Mouse (Mus musculus): Measurements from ENCODE around the gene Gm10337. TPM values are rescaled to one million over a fixed set of nuclear protein-coding genes. Genes with fewer than 3 reads are reported as not detected.
A peak's percentile ranks its signal among the peaks of the same experiment; 100 is the strongest.

Gm10337 gene
- polyA plus RNA-seq, 1 experiment from 2014 or later: not detected

- Histone ChIP-seq H3K79me2 (ENCODE audit: inconsistent target) (peaks cover 57% of the 10 kb centered on the region), H3K4me3 (ENCODE audit: inconsistent target) (peak overlapping the region; percentile 62), H3K27ac (peak overlapping the region; percentile 52), H3K36me3 (ENCODE audit: inconsistent target) (peaks cover 39% of the 10 kb centered on the region)
Measured at GRCm38 (mm10) chr15:102471727-102472126, 31.8 kb upstream of the Gm10337 start.

- WGBS (ENCODE audit: missing documents): 100% methylated on average over 2 of the region's 2 CpGs
- H3K4me3 ChIP-seq (ENCODE audit: inconsistent target): no peak overlapping the region
- H3K79me2 ChIP-seq (ENCODE audit: inconsistent target): peaks cover 72% of the 10 kb centered on the region
- peaks cover 46% of the 10 kb centered on the region for H3K36me3 ChIP-seq (ENCODE audit: inconsistent target)
- no peak overlapping the region for H3K27ac ChIP-seq
Measured at GRCm38 (mm10) chr15:102473246-102473645, 30.3 kb upstream of the Gm10337 start.

- 89% methylated on average over 2 of the region's 2 CpGs for WGBS (ENCODE audit: missing documents)
- H3K36me3 ChIP-seq (ENCODE audit: inconsistent target): peaks cover 50% of the 10 kb centered on the region
- H3K4me3 ChIP-seq (ENCODE audit: inconsistent target): no peak overlapping the region
- no peak overlapping the region for H3K27ac ChIP-seq
- peaks cover 85% of the 10 kb centered on the region for H3K79me2 ChIP-seq (ENCODE audit: inconsistent target)
Measured at GRCm38 (mm10) chr15:102474520-102474919, 29.0 kb upstream of the Gm10337 start.

GRCm38 (mm10) chr15:102483136-102483535 lies 20.4 kb upstream of the Gm10337 start:
- peaks cover 100% of the 10 kb centered on the region for H3K79me2 ChIP-seq (ENCODE audit: inconsistent target)
- H3K27ac ChIP-seq: no peak overlapping the region
- peaks cover 79% of the 10 kb centered on the region for H3K36me3 ChIP-seq (ENCODE audit: inconsistent target)
- 96% methylated on average over 3 of the region's 3 CpGs for WGBS (ENCODE audit: missing documents)
- H3K4me3 ChIP-seq (ENCODE audit: inconsistent target): no peak overlapping the region

DNA sequence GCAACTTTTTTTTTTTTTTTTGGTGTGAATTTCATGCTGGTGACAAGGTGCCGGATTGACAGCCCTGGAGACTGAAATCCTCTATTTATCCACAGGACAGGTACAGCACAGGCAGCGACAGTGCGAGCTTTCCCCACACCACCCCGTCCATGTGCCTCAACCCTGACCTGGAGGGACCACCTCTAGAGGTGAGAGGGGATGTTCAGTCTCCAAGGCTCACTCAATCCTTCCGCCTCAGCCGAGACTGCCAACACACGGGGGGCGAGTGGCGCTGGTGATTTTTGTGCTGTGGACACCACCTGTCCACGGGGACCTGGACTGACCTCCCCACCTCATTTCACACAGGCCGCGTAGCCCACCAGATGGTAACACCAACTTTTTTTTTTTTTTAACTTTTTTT lies 17.7 kb upstream of the Gm10337 start:
- no peak overlapping the region for H3K4me3 ChIP-seq (ENCODE audit: inconsistent target)
- WGBS (ENCODE audit: missing documents): 97% methylated on average over 9 of the region's 12 CpGs
- peaks cover 92% of the 10 kb centered on the region for H3K36me3 ChIP-seq (ENCODE audit: inconsistent target)
- H3K27ac ChIP-seq: no peak overlapping the region
- H3K79me2 ChIP-seq (ENCODE audit: inconsistent target): peaks cover 90% of the 10 kb centered on the region

DNA sequence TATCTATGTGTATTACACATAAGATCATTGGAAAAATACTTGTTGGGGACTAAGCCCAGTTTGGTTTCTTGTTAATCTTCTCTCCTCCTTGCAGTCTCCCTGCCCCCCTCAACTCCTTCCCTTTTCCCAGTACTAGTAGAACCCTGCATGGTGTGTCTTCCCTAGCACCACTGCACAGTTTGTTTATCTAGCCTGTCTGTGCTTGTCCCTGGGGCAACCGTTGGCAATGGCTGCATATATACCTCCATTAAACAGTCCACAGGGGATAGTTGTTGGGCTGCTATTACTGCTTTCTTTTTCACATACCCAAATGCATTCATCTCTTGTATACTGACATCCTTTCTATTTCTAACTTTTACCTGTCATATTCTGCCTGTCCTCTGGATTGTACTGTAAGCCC lies 15.9 kb upstream of the Gm10337 start:
- Histone ChIP-seq H3K4me3 (ENCODE audit: inconsistent target) (no peak overlapping the region), H3K27ac (no peak overlapping the region), H3K79me2 (ENCODE audit: inconsistent target) (peaks cover 90% of the 10 kb centered on the region), H3K36me3 (ENCODE audit: inconsistent target) (peaks cover 99% of the 10 kb centered on the region)
- WGBS (ENCODE audit: missing documents): 94% methylated on average over 1 of the region's 1 CpGs

- Histone ChIP-seq H3K36me3 (ENCODE audit: inconsistent target) (peaks cover 86% of the 10 kb centered on the region), H3K27ac (no peak overlapping the region), H3K4me3 (ENCODE audit: inconsistent target) (no peak overlapping the region), H3K79me2 (ENCODE audit: inconsistent target) (peaks cover 43% of the 10 kb centered on the region)
- WGBS (ENCODE audit: missing documents): 93% methylated on average over 3 of the region's 3 CpGs
Measured at GRCm38 (mm10) chr15:102498322-102498721, 5.2 kb upstream of the Gm10337 start.

DNA sequence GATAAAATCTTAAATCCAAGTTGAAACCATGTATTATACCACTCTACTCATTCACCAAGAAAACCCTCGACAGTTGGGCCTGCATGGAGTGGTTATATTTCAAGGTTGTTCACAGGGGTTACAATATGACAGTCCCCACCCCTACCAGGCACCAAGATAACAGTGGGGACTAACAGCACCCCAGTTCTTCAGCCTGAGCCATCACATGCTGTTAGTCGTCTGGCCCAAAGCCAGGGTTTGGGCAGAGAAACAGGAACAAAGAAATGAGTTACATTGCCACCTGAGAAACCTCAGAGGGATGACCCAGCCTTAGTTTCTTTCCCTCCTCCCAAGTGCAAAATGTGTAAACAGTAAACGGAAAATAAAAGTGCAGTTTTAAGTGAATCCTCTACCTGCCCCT lies 4.2 kb upstream of the Gm10337 start:
- H3K36me3 ChIP-seq (ENCODE audit: inconsistent target): peaks cover 85% of the 10 kb centered on the region
- peaks cover 33% of the 10 kb centered on the region for H3K79me2 ChIP-seq (ENCODE audit: inconsistent target)
- no peak overlapping the region for H3K4me3 ChIP-seq (ENCODE audit: inconsistent target)
- 41% methylated on average over 3 of the region's 3 CpGs for WGBS (ENCODE audit: missing documents)
- H3K27ac ChIP-seq: no peak overlapping the region

DNA sequence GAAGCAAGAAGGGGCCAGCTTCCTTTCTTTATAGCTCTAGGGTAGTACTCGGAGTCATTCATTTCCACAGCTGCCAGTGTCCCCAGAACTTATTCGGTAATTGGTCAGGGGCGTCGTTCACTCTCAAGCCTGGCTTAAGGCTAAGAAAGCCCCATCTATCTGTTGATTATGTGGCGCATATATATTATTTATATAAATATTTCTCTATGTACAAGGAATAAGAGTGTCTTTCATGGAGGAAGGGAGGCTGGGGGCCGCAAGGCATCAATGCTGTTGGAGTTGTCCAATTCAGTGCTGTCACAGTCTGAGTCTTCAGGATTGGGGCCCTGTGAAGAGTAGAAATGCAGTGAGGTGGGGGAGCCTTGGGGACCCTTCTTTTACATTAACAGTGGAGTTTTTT lies 3.7 kb upstream of the Gm10337 start:
- WGBS (ENCODE audit: missing documents): 81% methylated on average over 6 of the region's 6 CpGs
- Histone ChIP-seq H3K27ac (no peak overlapping the region), H3K4me3 (ENCODE audit: inconsistent target) (no peak overlapping the region), H3K36me3 (ENCODE audit: inconsistent target) (peaks cover 82% of the 10 kb centered on the region), H3K79me2 (ENCODE audit: inconsistent target) (peaks cover 28% of the 10 kb centered on the region)

DNA sequence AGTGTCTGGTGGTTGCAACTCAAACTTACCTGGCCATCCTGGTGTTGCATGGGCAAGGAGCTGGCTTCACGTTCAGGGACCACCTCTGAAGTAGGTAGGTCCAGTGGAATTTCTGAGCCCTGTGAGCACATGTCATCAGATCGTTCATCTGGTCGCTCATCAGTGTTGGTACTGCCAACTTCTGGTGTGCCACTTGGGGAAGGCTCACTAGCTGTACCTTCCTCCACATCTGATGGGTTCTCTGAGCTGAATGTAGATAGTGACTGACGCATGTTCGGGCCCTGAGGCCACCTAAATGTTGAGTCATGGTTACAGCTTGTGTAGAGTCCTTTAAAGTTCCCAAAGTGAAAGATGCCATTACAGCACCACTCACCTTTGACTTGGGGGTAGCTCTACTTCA lies 3.0 kb upstream of the Gm10337 start:
- Histone ChIP-seq H3K79me2 (ENCODE audit: inconsistent target) (peaks cover 25% of the 10 kb centered on the region), H3K36me3 (ENCODE audit: inconsistent target) (peaks cover 76% of the 10 kb centered on the region), H3K4me3 (ENCODE audit: inconsistent target) (no peak overlapping the region), H3K27ac (no peak overlapping the region)
- WGBS (ENCODE audit: missing documents): 94% methylated on average over 5 of the region's 5 CpGs

- peaks cover 18% of the 10 kb centered on the region for H3K79me2 ChIP-seq (ENCODE audit: inconsistent target)
Measured at GRCm38 (mm10) chr15:102501084-102501814, 2.3 kb upstream of the Gm10337 start.

GRCm38 (mm10) chr15:102502254-102502840 lies 1.2 kb upstream of the Gm10337 start:
- no peak overlapping the region for H3K4me3 ChIP-seq (ENCODE audit: inconsistent target)
- 91% methylated on average over 9 of the region's 9 CpGs for WGBS (ENCODE audit: missing documents)
- H3K36me3 ChIP-seq (ENCODE audit: inconsistent target): peaks cover 65% of the 10 kb centered on the region
- no peak overlapping the region for H3K27ac ChIP-seq
- peaks cover 7% of the 10 kb centered on the region; the same call in 1 of the 2 replicates for H3K79me2 ChIP-seq (ENCODE audit: inconsistent target)

More at GRCm38 (mm10) chr15:102501084-102501814, 2.3 kb upstream of the Gm10337 start:
- WGBS (ENCODE audit: missing documents): 96% methylated on average over 19 of the region's 19 CpGs
- Histone ChIP-seq H3K36me3 (ENCODE audit: inconsistent target) (peaks cover 70% of the 10 kb centered on the region), H3K4me3 (ENCODE audit: inconsistent target) (no peak overlapping the region), H3K27ac (no peak overlapping the region)

DNA sequence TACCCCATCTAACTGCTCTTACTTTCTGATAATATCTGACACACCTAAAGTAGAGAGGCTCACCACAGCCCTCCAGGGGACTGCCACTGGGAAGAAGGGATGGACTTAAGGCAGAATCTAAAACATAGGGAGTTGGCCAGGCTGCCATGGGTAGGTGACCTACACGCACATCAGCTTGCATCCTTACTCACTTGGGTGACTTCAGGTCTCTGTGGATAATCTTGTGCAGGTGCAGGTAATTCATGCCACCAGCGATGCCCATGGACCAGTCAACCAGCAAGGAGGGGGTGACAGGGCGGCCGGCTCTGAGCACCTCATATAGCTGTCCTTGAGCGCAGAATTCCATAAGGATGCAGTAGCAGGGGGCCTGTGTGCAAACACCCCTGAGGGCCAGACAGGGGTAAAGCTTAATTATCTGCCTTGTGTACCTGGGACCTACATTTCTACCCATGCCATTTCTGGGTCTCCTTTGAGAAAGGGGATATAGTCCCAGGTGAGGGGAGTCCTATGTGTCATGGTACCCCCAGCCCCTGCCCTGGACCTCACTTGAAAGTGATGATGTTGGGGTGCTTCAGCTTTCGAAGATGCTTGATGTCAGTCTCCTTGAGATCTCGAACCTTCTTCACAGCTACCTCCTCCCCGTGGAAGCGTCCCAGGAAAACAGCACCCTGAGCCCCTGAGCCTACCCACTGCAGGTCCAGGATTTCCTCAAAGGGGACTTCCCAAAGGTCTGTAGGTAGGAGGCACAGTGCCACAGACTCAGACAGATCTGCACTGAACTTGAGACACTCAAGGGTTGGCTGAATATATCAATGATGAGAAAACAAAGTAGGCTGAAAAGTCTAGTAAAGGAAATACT lies 631 bp downstream of the Gm10337 start:
- WGBS (ENCODE audit: missing documents): 93% methylated on average over 9 of the region's 9 CpGs
- no peak overlapping the region for H3K4me3 ChIP-seq (ENCODE audit: inconsistent target)
- H3K27ac ChIP-seq: no peak overlapping the region
- peaks cover 15% of the 10 kb centered on the region for H3K79me2 ChIP-seq (ENCODE audit: inconsistent target)
- peaks cover 52% of the 10 kb centered on the region for H3K36me3 ChIP-seq (ENCODE audit: inconsistent target)

DNA sequence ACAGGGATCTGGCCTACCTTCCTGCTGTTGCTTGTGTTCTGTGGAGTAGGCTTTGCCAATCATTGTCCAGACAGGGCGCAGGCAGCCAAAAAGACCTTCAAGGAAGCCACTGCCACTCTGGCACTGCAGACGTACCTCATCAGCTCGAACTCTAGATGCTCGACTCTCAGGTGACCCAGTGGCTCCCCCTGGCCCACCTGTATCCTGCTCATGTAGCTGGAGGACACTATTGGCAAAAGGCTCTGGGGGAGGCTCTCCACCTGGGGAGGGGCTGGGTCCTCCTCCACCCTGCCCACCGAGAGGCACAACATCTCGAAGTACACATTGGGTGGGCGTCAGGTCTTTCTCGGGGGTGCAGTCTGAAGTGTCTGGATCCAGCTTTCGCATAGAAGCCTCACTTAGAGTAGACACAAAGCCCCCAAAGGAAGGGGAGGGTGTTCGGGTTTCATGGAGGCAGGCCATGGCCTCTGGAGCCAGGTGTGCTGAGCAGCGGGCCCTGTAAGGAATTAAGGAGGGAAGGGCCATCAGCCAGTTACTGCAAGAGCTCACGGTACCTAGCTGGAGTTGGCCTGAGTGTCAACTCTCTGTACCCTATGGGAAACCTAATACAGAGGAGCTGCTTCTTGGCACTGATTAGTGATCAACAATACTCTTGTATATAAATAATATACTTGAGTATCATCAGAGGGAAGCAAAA lies 1.7 kb downstream of the Gm10337 start:
- peaks cover 22% of the 10 kb centered on the region for H3K79me2 ChIP-seq (ENCODE audit: inconsistent target)
- H3K4me3 ChIP-seq (ENCODE audit: inconsistent target): no peak overlapping the region
- H3K36me3 ChIP-seq (ENCODE audit: inconsistent target): peaks cover 41% of the 10 kb centered on the region
- H3K27ac ChIP-seq: no peak overlapping the region
- 90% methylated on average over 8 of the region's 12 CpGs for whole genome bisulfite sequencing (ENCODE audit: missing documents)

All from macrophage (primary cell).